ENCODE assay signal across 8 mouse cellular contexts in the genomic region with DNA sequence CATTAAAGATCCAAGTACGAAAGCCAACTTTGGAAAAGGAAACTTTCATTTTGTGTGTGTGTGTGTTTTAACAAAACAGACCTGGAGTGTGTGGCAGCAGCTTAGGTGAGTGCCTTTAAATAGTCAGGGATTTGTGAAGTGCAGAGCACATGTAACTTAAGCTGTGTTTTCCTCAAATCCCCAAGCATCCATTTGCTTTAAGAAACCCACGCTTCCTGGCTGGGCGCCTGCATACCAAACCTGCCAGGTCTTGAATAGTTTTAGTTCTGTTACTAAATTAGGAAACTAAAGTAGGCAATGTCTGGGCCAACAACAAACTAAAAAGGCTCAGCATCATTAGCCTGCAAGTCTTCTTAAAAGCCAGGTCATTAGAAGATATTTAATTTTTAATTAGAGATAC. TPM values are rescaled to one million over a fixed set of nuclear protein-coding genes. Genes with fewer than 3 reads are reported as not detected.
DNase-seq lines count a peak whose midpoint lies in the region; ATAC-seq and TF ChIP-seq lines count a peak whose summit lies in the region.

No protein-coding gene starts in this region.

- peaks cover 2% of the 10 kb centered on the region; the same call in 1 of the 2 replicates for H3K79me2 ChIP-seq in heart, adult 2 months (replicated peaks; ENCODE audit: control insufficient read depth, insufficient read depth, low read length)

- no peak overlapping the region for H3K4me2 ChIP-seq in embryonic facial prominence, embryonic 15.5 days (replicated peaks)
- H3K4me2 ChIP-seq in limb, embryonic 13.5 days (replicated peaks), result no peak overlapping the region; the same call in 1 of the 2 replicates

- TF ChIP-seq POLR2A in heart, adult 2 months (IDR thresholded peaks at IDR 0.05; ENCODE audit: insufficient read depth, low read depth, low read length), result no peak

- peaks cover 6% of the 10 kb centered on the region for H3K4me1 ChIP-seq in heart, adult 2 months (ENCODE audit: control insufficient read depth, insufficient read depth, low read length)
- peaks cover 19% of the 10 kb centered on the region for H3K4me1 ChIP-seq in embryonic facial prominence, embryonic 15.5 days
- H3K4me1 ChIP-seq in limb, embryonic 13.5 days, result peaks cover 27% of the 10 kb centered on the region

- no peak for TF ChIP-seq EP300 in heart, adult 2 months (IDR thresholded peaks at IDR 0.05; ENCODE audit: insufficient read depth, low read depth, low read length)

- intact Hi-C loops in heart, adult 2 months (cut with DNase I), result no loop called here

- TF ChIP-seq CTCF in heart, adult 2 months (IDR thresholded peaks at IDR 0.05), result no peak

- H3K9me3 ChIP-seq in embryonic facial prominence, embryonic 15.5 days (replicated peaks), result no peaks in the 10 kb centered on the region
- no peaks in the 10 kb centered on the region for H3K9me3 ChIP-seq in limb, embryonic 13.5 days

- no peaks in the 10 kb centered on the region for H3K27me3 ChIP-seq in heart, adult 2 months (ENCODE audit: control insufficient read depth, insufficient read depth, low read length)
- H3K27me3 ChIP-seq in embryonic facial prominence, embryonic 15.5 days, result no peaks in the 10 kb centered on the region
- no peaks in the 10 kb centered on the region for H3K27me3 ChIP-seq in limb, embryonic 13.5 days

- H3K9ac ChIP-seq in heart, adult 2 months (ENCODE audit: low read depth, low read length), result no peak overlapping the region
- no peak overlapping the region for H3K9ac ChIP-seq in embryonic facial prominence, embryonic 15.5 days
- no peak overlapping the region for H3K9ac ChIP-seq in limb, embryonic 13.5 days

- H3K36me3 ChIP-seq in heart, adult 2 months (ENCODE audit: control insufficient read depth, insufficient read depth, low read length), result peaks cover 2% of the 10 kb centered on the region
- no peaks in the 10 kb centered on the region for H3K36me3 ChIP-seq in embryonic facial prominence, embryonic 15.5 days
- H3K36me3 ChIP-seq in limb, embryonic 13.5 days, result no peaks in the 10 kb centered on the region

- 43% methylated on average over 3 of the region's 3 CpGs for WGBS in heart, adult 2 months
- WGBS in embryonic facial prominence, embryonic 15.5 days, result 49% methylated on average over 3 of the region's 3 CpGs
- WGBS in limb, embryonic 13.5 days, result 21% methylated on average over 3 of the region's 3 CpGs

- no peak overlapping the region for H3K4me3 ChIP-seq in heart, adult 2 months
- no peak overlapping the region for H3K4me3 ChIP-seq in embryonic facial prominence, embryonic 15.5 days (replicated peaks)
- H3K4me3 ChIP-seq in limb, embryonic 13.5 days, result no peak overlapping the region

- peak; percentile 78; the same call in 1 of the 2 replicates for ATAC-seq in embryonic facial prominence, embryonic 15.5 days (ENCODE audit: insufficient number of reproducible peaks, low FRiP score, low TSS enrichment, low read depth)
- ATAC-seq in limb, embryonic 13.5 days (ENCODE audit: low FRiP score, low read depth), result peak; percentile 81

- peak overlapping the region; percentile 42 for H3K27ac ChIP-seq in heart, adult 2 months
- peak overlapping the region; percentile 35 for H3K27ac ChIP-seq in embryonic facial prominence, embryonic 15.5 days (replicated peaks)
- H3K27ac ChIP-seq in limb, embryonic 13.5 days, result peak overlapping the region; percentile 84

- DNase-seq in heart, adult 2 months, result peak in 1 of 2 experiments; percentile 38
- no peak for DNase-seq in heart, adult 9 months (ENCODE audit: low spot score in 2 of 2)
- peak; percentile 58 to 59 for DNase-seq in kidney, adult 8-10 months
- no peak for DNase-seq in natural killer cell, adult 2 months (ENCODE audit: low spot score in 2 of 2)
- DNase-seq in cerebellum, postnatal 4 days (ENCODE audit: low spot score in 2 of 2), result no peak
- DNase-seq in cerebellum, adult 8-10 months, result no peak

RNA-seq across cellular contexts. Expression of a gene that starts 47.0 kb away (rescaled TPM):
- total RNA-seq in heart, adult 2 months (2021), result 10 to 100 TPM; 14.1 to 16.4 TPM
- polyA plus RNA-seq in heart, adult 2 months (2012; rRNA removed), result 20.5 and 24.2 TPM in 2 replicates
- polyA plus RNA-seq in embryonic facial prominence, embryonic 15.5 days (2015; fragmentation: Nextera tagmentation; extraction: Ambion mirVana), result 20.6 and 22.4 TPM in 2 replicates
- 21.4 and 22.3 TPM in 2 replicates for polyA plus RNA-seq in limb, embryonic 13.5 days (2015; fragmentation: Nextera tagmentation; extraction: Ambion mirVana)

RNA-seq across cellular contexts. Expression of a gene that starts 49.2 kb away (rescaled TPM):
- 10 to 100 TPM; 18.6 to 20.7 TPM for total RNA-seq in heart, adult 2 months (2021)
- 3.6 and 8.7 TPM in 2 replicates for polyA plus RNA-seq in heart, adult 2 months (2012; rRNA removed)
- 29.6 and 29.8 TPM in 2 replicates for polyA plus RNA-seq in embryonic facial prominence, embryonic 15.5 days (2015; fragmentation: Nextera tagmentation; extraction: Ambion mirVana)
- 58.1 and 60.6 TPM in 2 replicates for polyA plus RNA-seq in limb, embryonic 13.5 days (2015; fragmentation: Nextera tagmentation; extraction: Ambion mirVana)

Comparison
In these comparisons a context has a peak if more than half of its experiments do, and no peak if none do; other contexts are left out.
1. DNase-seq: peak in kidney, adult 8-10 months (2 of 2); none in heart, adult 9 months (0 of 2), natural killer cell, adult 2 months (0 of 2), cerebellum, postnatal 4 days (0 of 2) and cerebellum, adult 8-10 months (single experiment).
2. Peak in every context shown above with its lines, with median percentiles within 50 percentile points of each other: H3K27ac ChIP-seq.